Mouse (Mus musculus) liver, embryonic 16.5 days (tissue): Measurements from ENCODE around the gene Mms22l. TPM values are rescaled to one million over a fixed set of nuclear protein-coding genes. Genes with fewer than 3 reads are reported as not detected.
"Not testable (repeated sequence)": the region's sequence is repeated elsewhere in the genome, so short reads cannot be mapped to it uniquely, and the experiment has no call there.

Experiments
- ATAC-seq: fragments of 200-750 bp; cut with Nextera tagmentation; 2 replicates; pipeline ENCODE4 v1.8.0; 2017; ENCODE audit warnings: low read depth, mild to moderate bottlenecking, moderate number of reproducible peaks, moderate library complexity
- H3K27ac ChIP-seq: fragments of 300-500 bp; sonication (generic); 2 replicates; pipeline ENCODE4 v1.5.1; 2014; ENCODE audit warnings: mild to moderate bottlenecking, low read length
- H3K27me3 ChIP-seq: fragments of 300-500 bp; sonication (generic); 2 replicates; pipeline ENCODE4 v1.6.1; 2014; ENCODE audit warnings: low read depth, low read length, mixed read lengths; ENCODE audit not compliant: control insufficient read depth, insufficient read depth
- H3K36me3 ChIP-seq: fragments of 300-500 bp; sonication (generic); 2 replicates; pipeline ENCODE4 v1.6.1; 2014; ENCODE audit warnings: mild to moderate bottlenecking; ENCODE audit not compliant: control insufficient read depth, insufficient read depth
- H3K4me1 ChIP-seq: fragments of 300-500 bp; sonication (generic); 2 replicates; pipeline ENCODE4 v1.6.1; 2014; ENCODE audit warnings: low read depth, low read length, mixed read lengths; ENCODE audit not compliant: control insufficient read depth
- H3K4me2 ChIP-seq: fragments of 300-500 bp; sonication (generic); 2 replicates; pipeline ENCODE4 v1.6.1; 2014; ENCODE audit warnings: low read depth, low read length, mixed read lengths
- H3K4me3 ChIP-seq: fragments of 300-500 bp; sonication (generic); 2 replicates; pipeline ENCODE4 v1.5.1; 2014; ENCODE audit warnings: low read depth, mild to moderate bottlenecking, low read length
- H3K9ac ChIP-seq: fragments of 300-500 bp; sonication (generic); 2 replicates; pipeline ENCODE4 v1.6.1; 2014; ENCODE audit warnings: low read depth, low read length
- H3K9me3 ChIP-seq: fragments of 300-500 bp; sonication (generic); replicated peaks from 2 replicates; pipeline ENCODE4 v1.6.1; 2016; ENCODE audit warnings: low read length; ENCODE audit not compliant: control insufficient read depth
- WGBS: fragments of 180-500 bp; shearing (Covaris S2); extraction: QIAGEN DNeasy Blood & Tissue Kit; methylation state at CpG from one replicate; pipeline ENCODE4 v1.1.7; 2014; ENCODE audit not compliant: insufficient replicate concordance; 5-methylcytosine and 5-hydroxymethylcytosine counted together
- polyA plus RNA-seq: library from polyadenylated mRNA; unstranded; fragments of >200 nt; fragmentation: Nextera tagmentation; extraction: Ambion mirVana; gene quantifications from 2 replicates; pipeline ENCODE4 v1.2.1, GENCODE M21; 2015

Gene Mms22l
- polyA plus RNA-seq = 16.4 and 16.5 TPM in 2 replicates

DNA sequence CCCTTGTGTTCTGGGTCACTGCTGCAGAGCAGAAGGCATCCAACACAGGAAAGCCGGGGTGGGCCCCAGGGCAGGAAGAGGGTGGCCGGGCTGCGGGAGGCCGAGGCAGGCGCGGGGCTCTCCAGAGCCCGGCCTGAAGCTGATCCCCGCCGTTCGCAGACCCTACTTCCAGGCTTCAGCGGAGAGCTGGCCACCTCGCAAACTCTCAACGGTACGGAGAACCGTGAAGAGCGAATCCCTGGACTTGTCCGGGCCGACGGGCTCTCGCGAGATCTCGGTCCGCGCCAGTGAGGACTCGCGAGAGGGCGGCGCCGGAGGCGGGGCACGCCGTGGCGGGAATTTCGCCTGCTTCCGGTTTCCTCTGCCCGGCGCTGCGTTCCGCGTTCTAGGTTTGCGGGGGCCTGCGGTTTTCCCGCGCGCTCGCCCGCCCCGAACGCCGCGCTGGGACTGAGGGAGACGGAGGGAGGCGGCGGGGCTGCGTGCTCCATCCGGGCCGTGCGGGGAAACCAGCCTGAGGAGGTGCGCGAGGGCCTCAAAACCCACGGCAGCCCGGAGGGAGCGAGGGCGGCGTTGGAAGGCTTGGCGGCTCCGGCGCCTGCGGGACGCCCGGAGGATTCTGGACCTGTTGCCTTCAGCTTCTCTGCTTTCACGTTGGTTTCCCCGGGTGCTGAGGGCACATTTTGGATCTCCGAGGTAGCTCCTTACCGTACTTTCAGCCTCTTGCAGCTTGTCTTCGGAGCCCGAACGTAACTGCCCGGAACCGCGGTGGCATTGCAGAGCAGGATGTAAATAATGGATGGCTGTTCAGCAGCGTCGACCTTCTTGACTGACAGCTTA, at the start of gene Mms22l:
Mms22l (plus strand) TSS at position 336 of the 837 bp plus-strand sequence.
- Histone ChIP-seq H3K9me3 (no peaks in the 10 kb centered on the region), H3K4me3 (peak within 1 kb of the TSS; percentile 91), H3K36me3 (peaks cover 13% of the 10 kb centered on the region), H3K4me2 (peak within 1 kb of the TSS; percentile 72), H3K9ac (peak within 1 kb of the TSS; percentile 96), H3K4me1 (no peaks in the 10 kb centered on the region; the same call in 1 of the 2 replicates), H3K27ac (peak within 1 kb of the TSS; percentile 92), H3K27me3 (no peaks in the 10 kb centered on the region)
- under 1% methylated on average over 78 of the region's 83 CpGs for WGBS
- peak; percentile 99 for ATAC-seq

- not testable (repeated sequence) for H3K4me1 ChIP-seq, H3K9me3 ChIP-seq, H3K4me2 ChIP-seq, ATAC-seq, H3K4me3 ChIP-seq, H3K27ac ChIP-seq, H3K27me3 ChIP-seq, H3K9ac ChIP-seq, H3K36me3 ChIP-seq
- WGBS = 70% methylated on average over 4 of the region's 4 CpGs
These were observed 12.2 kb upstream of the Mms22l start for GRCm38 (mm10) chr4:24484046-24484445.

GRCm38 (mm10) chr4:24496953-24497319, 685 bp downstream of the Mms22l start:
- Histone ChIP-seq H3K27me3 (no peaks in the 10 kb centered on the region), H3K9ac (peak overlapping the region; percentile 96), H3K4me1 (no peaks in the 10 kb centered on the region; the same call in 1 of the 2 replicates), H3K4me3 (peak overlapping the region; percentile 91), H3K27ac (peak overlapping the region; percentile 82), H3K4me2 (peak overlapping the region; percentile 65), H3K36me3 (peaks cover 13% of the 10 kb centered on the region), H3K9me3 (no peaks in the 10 kb centered on the region)
- under 1% methylated on average over 7 of the region's 7 CpGs for WGBS
- ATAC-seq = 0 out of 2 replicates have a peak, but pooled peaks have one; percentile 3

DNA sequence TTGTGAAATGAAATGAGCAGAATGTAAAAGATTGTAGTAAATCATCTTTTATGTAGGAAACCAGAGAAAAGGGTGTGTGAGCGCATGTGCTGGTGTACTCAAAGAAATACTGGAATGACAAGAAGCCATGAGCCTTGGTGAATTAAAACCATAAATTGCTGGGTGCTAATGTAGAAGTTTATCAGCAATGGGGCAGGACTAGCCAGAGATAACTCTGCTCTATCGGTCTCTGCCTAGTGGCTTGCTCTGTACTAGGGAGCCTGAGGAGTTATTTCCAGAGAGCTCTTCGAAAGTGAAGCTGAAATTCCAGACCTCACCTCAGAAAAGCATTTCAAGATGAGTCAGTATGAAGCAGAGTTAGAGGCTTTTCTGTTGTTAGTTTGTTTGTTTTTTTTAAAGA, 12.9 kb downstream of the Mms22l start:
- Histone ChIP-seq H3K4me3 (no peak overlapping the region), H3K4me1 (no peaks in the 10 kb centered on the region), H3K27me3 (no peaks in the 10 kb centered on the region), H3K9me3 (no peaks in the 10 kb centered on the region), H3K9ac (no peak overlapping the region), H3K4me2 (no peak overlapping the region), H3K36me3 (peaks cover 18% of the 10 kb centered on the region), H3K27ac (no peak overlapping the region)
- WGBS = 59% methylated on average over 3 of the region's 3 CpGs
- peak; percentile 67 for ATAC-seq

DNA sequence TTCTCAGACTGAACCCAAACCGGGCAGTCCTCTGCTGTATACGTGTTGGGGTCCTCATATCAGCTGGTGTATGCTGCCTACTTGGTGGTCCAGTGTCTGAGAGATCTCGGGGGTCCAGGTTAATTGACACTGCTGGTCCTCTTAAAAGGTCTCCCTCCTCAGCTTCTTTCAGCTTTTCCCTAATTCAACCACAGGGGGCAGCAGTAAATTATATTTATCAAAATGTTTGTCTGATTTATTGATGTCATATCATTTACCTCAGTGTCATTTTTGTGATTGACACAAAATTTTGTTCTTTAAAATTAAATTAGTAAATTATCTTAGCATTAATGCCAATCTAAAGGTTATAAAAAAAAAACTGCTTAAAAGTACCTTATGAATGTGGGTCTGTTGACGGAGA, 40.7 kb downstream of the Mms22l start:
- no peaks in the 10 kb centered on the region for H3K4me1 ChIP-seq
- ATAC-seq = no peak
- H3K27me3 ChIP-seq = no peaks in the 10 kb centered on the region
- peaks cover 8% of the 10 kb centered on the region; the same call in 1 of the 2 replicates for H3K36me3 ChIP-seq
- WGBS = 71% methylated on average over 4 of the region's 4 CpGs
- no peak overlapping the region for H3K4me2 ChIP-seq
- H3K27ac ChIP-seq = no peak overlapping the region
- no peaks in the 10 kb centered on the region for H3K9me3 ChIP-seq
- H3K9ac ChIP-seq = no peak overlapping the region
- H3K4me3 ChIP-seq = no peak overlapping the region

DNA sequence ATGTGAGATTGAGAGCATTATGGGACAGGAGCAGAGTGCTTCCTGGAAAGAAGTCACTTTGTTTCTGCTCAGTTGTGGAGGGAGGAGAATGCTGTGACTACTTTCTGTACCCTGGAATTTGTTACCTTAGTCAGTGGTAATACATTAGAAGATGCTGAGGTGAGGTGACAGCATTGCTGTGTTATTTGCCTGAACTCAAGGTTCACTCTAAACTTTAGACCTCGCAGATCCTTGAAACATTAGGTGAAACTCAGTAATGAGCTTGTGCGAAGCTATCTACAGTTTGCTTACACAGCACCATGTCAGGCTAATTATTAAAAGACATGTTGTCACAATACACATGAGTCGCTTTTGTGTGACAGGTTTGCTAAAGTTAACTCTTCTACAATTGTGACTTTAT, 47.2 kb downstream of the Mms22l start:
- Histone ChIP-seq H3K4me1 (no peaks in the 10 kb centered on the region; the same call in 1 of the 2 replicates), H3K27me3 (no peaks in the 10 kb centered on the region), H3K36me3 (no peaks in the 10 kb centered on the region; the same call in 1 of the 2 replicates), H3K9me3 (no peaks in the 10 kb centered on the region), H3K4me3 (no peak overlapping the region), H3K9ac (no peak overlapping the region), H3K4me2 (no peak overlapping the region), H3K27ac (no peak overlapping the region)
- ATAC-seq = peak; percentile 50; the same call in 1 of the 2 replicates
- WGBS = 72% methylated on average over 3 of the region's 3 CpGs

DNA sequence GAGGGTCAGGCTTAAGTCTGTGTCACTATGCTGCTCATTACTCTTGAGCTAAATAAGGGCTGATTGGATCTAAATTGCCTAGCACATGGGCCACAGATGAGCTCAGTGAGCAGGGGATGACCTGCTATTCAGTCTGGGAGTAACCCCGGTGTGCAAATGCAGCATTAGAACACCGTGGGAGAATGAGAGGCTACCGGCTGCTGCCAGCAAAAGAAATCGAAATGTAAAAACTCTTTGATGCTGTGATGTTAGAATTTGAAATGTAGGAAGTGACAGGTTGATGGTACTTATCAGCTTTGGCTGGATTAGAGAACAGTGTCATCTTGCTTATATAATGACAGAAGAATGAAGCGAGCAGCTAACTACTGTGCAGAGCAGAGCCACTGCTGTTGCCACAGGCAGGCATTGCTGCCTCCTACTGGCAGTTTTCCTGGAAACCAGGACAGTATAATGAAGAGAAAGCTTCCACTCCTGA, 48.5 kb downstream of the Mms22l start:
- WGBS = 75% methylated on average over 5 of the region's 5 CpGs
- Histone ChIP-seq H3K36me3 (no peaks in the 10 kb centered on the region), H3K4me3 (no peak overlapping the region), H3K27ac (no peak overlapping the region), H3K4me1 (no peaks in the 10 kb centered on the region; the same call in 1 of the 2 replicates), H3K27me3 (no peaks in the 10 kb centered on the region), H3K9me3 (no peaks in the 10 kb centered on the region), H3K9ac (no peak overlapping the region), H3K4me2 (no peak overlapping the region)
- no peak for ATAC-seq

DNA sequence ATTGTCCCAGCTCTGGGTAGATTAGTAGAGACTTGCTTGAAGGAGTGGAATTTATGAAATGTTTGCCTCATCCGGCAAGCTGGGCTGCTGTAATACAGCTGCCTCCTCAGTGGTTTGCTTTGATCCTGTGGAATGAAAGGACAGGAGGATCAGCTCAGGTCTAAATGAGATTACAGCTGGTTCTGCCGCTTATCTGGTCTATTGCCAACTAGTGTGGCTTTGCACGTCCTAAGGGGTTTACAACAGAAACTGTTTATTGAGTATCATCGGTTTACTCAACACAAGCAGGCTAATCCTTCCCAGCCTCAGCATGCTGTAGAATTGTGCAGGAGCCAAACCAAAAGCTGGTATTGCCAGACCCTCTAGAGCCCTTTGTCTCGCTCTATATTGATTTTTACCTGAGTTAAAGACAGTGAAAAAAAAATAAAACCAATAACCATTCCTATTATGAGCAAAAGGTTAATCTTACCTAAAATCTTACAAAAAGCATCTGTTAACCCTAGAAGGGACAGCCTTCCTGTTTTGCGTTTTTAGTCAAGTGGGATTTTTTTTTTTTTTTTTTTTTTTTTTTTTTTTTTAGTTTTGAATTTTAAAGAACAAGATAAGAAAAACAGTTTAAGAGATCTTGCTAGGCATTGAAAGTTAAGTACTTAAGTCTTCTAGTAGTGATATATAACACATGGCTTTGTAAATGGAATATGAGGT, 60.0 kb downstream of the Mms22l start:
- H3K27ac ChIP-seq = no peak overlapping the region
- WGBS = 24% methylated on average over 6 of the region's 6 CpGs
- no peak overlapping the region for H3K9ac ChIP-seq
- peaks cover 4% of the 10 kb centered on the region for H3K4me1 ChIP-seq
- no peaks in the 10 kb centered on the region; the same call in 1 of the 2 replicates for H3K36me3 ChIP-seq
- no peaks in the 10 kb centered on the region for H3K27me3 ChIP-seq
- H3K4me3 ChIP-seq = no peak overlapping the region
- H3K9me3 ChIP-seq = no peaks in the 10 kb centered on the region
- H3K4me2 ChIP-seq = 0 out of 2 replicates have a peak overlapping the region, but pooled peaks have one; percentile 20
- peak; percentile 19; the same call in 1 of the 2 replicates for ATAC-seq
